Mouse (Mus musculus) thymus, adult 2 months (tissue): ENCODE measurements around the gene Ccr7.

Experiments
- CTCF ChIP-seq: fragments of 200-500 bp; IDR thresholded peaks from 2 replicates; pipeline ENCODE4 v1.5.1; 2012; ENCODE audit warnings: mild to moderate bottlenecking, control low read depth, low read length, moderate library complexity, borderline replicate concordance; ENCODE audit not compliant: control insufficient read depth, poor library complexity, insufficient read depth; ENCODE audit errors: extremely low read depth
- POLR2A ChIP-seq: fragments of 200-500 bp; IDR thresholded peaks from 2 replicates; pipeline ENCODE4 v1.6.1; 2012; ENCODE audit warnings: mild to moderate bottlenecking, low read length, control low read depth, moderate library complexity; ENCODE audit not compliant: control insufficient read depth, poor library complexity, insufficient read depth; ENCODE audit errors: extremely low read depth

DNA sequence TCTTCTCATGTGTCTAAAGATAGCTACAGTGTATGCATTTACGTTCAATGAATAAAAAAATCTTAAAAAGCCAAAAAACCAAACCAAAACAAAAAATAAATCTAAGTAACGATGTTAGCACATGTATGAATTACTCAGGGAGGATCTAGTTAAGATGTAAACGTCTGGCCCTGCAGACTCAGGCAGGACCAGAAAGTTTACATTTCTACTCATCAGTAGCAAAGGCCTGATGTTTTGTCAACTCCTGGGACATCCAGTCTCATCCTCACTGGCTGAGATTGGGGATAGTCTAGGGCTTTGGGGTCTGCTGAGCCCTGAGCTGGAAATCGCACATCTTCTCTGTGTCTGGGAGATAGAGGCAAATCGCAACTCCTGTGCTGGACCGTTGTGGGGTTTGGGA is 8.3 kb downstream of the Ccr7 start:
- TF ChIP-seq POLR2A = no peak
- TF ChIP-seq CTCF = no peak
